In genomic region chr6:50059917-50060316, GRCm38 (mm10) we compare ENCODE assay signal across 19 mouse cellular contexts.
"Had no signal": no experiment of that assay in that cellular context is flagged by ENCODE, and none has a peak within 500 bp of the region (broad histone marks: within the 10 kb centered on the region; RNA-seq: fewer than 3 reads in every experiment).

No protein-coding gene starts in this region.

- H3K9me3 ChIP-seq: liver, embryonic 15.5 days; lung, embryonic 15.5 days; megakaryocyte, embryonic 14.5 days; midbrain, embryonic 13.5 days; midbrain, embryonic 15.5 days; neural tube, embryonic 13.5 days; neural tube, embryonic 15.5 days had no signal

- H3K27ac ChIP-seq: liver, embryonic 15.5 days; lung, embryonic 15.5 days; midbrain, embryonic 13.5 days; midbrain, embryonic 15.5 days; neural tube, embryonic 13.5 days; neural tube, embryonic 15.5 days had no signal

- H3K4me3 ChIP-seq: liver, embryonic 15.5 days; lung, embryonic 15.5 days; megakaryocyte, embryonic 14.5 days; midbrain, embryonic 13.5 days; midbrain, embryonic 15.5 days; myocyte; neural tube, embryonic 13.5 days; neural tube, embryonic 15.5 days had no signal

- ATAC-seq: liver, postnatal 0 days; lung, postnatal 0 days; midbrain, embryonic 13.5 days; midbrain, embryonic 15.5 days had no signal

- H3K9ac ChIP-seq: liver, embryonic 15.5 days; liver, postnatal 0 days; lung, embryonic 15.5 days; midbrain, embryonic 13.5 days; midbrain, embryonic 15.5 days; neural tube, embryonic 13.5 days; neural tube, embryonic 15.5 days had no signal

- DNase-seq: liver, postnatal 0 days; lung, adult 2 months; lung, postnatal 4 days; retina, postnatal 1 day; right cerebral cortex, adult 18-20 months; spleen, adult 18-20 months; thymus, adult 18-20 months; thymus, postnatal 14 days; thymus, postnatal 36 days had no signal

- H3K36me3 ChIP-seq: liver, embryonic 15.5 days; lung, embryonic 15.5 days; midbrain, embryonic 13.5 days; midbrain, embryonic 15.5 days; neural tube, embryonic 13.5 days; neural tube, embryonic 15.5 days had no signal

- H3K27me3 ChIP-seq: liver, embryonic 15.5 days; lung, embryonic 15.5 days; midbrain, embryonic 13.5 days; midbrain, embryonic 15.5 days; neural tube, embryonic 13.5 days; neural tube, embryonic 15.5 days had no signal

- H3K4me1 ChIP-seq: liver, embryonic 15.5 days; lung, embryonic 15.5 days; megakaryocyte, embryonic 14.5 days; midbrain, embryonic 13.5 days; midbrain, embryonic 15.5 days; neural tube, embryonic 13.5 days; neural tube, embryonic 15.5 days had no signal

- H3K4me2 ChIP-seq: liver, embryonic 15.5 days; lung, embryonic 15.5 days; midbrain, embryonic 11.5 days; midbrain, embryonic 13.5 days; midbrain, embryonic 15.5 days; neural tube, embryonic 13.5 days; neural tube, embryonic 15.5 days had no signal
